Mouse (Mus musculus) hindbrain, postnatal 0 days (tissue): ENCODE measurements at regions not wholly inside any gene's neighbourhood (a gene's known extent, or its start where the extent isn't known, plus 50 kb on each side); places are given as distances from the start of the nearest gene placed in this dataset.

ENCODE experiments used
- ATAC-seq: fragments of 200-750 bp; cut with Nextera tagmentation; 2 replicates; pipeline ENCODE4 v1.8.0; 2017; ENCODE audit warnings: mild to moderate bottlenecking, moderate TSS enrichment, moderate library complexity
- DNase-seq: peaks from one replicate; pipeline ENCODE4 v3.0.0-alpha.2; 2015; ENCODE audit warnings: low spot score
- H3K27ac ChIP-seq: fragments of 300-500 bp; sonication (generic); 2 replicates; pipeline ENCODE4 v1.5.1; 2014; ENCODE audit warnings: mild to moderate bottlenecking
- H3K27me3 ChIP-seq: fragments of 300-500 bp; sonication (generic); 2 replicates; pipeline ENCODE4 v1.6.1; 2014; ENCODE audit warnings: low read length, mixed read lengths; ENCODE audit not compliant: insufficient read depth
- H3K36me3 ChIP-seq: fragments of 300-500 bp; sonication (generic); 2 replicates; pipeline ENCODE4 v1.6.1; 2014; ENCODE audit warnings: low read length, mixed read lengths; ENCODE audit not compliant: insufficient read depth
- H3K4me1 ChIP-seq: fragments of 300-500 bp; sonication (generic); 2 replicates; pipeline ENCODE4 v1.6.1; 2014; ENCODE audit warnings: antibody characterized with exemption, low read length, mixed read lengths; ENCODE audit not compliant: insufficient read depth
- H3K4me2 ChIP-seq: fragments of 300-500 bp; sonication (generic); 2 replicates; pipeline ENCODE4 v1.6.1; 2014; ENCODE audit warnings: low read depth, mild to moderate bottlenecking, low read length, moderate library complexity, mixed read lengths
- H3K4me3 ChIP-seq: fragments of 300-500 bp; sonication (generic); 2 replicates; pipeline ENCODE4 v1.5.1; 2014; ENCODE audit warnings: low read length
- H3K9ac ChIP-seq: fragments of 300-500 bp; sonication (generic); replicated peaks from 2 replicates; pipeline ENCODE4 v1.6.1; 2014; ENCODE audit warnings: mild to moderate bottlenecking, low read length, moderate library complexity, mixed read lengths
- H3K9me3 ChIP-seq: fragments of 300-500 bp; sonication (generic); 2 replicates; pipeline ENCODE4 v1.6.1; 2016; ENCODE audit warnings: low read length, mixed read lengths
- CTCF ChIP-seq: IDR thresholded peaks from 2 replicates; pipeline ENCODE4 v1.5.1; 2016; ENCODE audit warnings: antibody characterized with exemption, control low read depth, low read depth
- WGBS: fragments of 180-500 bp; shearing (Covaris S2); extraction: QIAGEN DNeasy Blood & Tissue Kit; methylation state at CpG from one replicate; pipeline ENCODE4 v1.1.7; 2014; 5-methylcytosine and 5-hydroxymethylcytosine counted together

DNA sequence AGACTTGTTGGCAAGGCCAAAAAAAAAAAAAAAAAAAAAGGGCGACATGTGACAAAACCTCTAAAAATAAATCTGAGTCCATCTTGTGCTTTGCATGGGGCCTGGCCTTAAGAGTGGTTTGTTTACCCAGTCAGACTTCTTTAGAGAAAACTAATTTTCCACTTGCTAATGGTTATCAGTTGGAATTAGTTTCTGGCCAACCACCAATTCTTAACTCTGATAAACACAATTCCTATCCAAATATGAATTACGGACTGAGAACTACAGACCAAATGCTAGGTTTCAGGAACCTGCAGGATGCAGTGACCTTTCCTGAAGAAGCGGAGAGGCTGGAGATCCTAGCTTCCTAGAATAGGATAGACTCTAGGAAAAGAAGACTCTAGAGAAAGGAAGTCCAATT lies 79.4 kb downstream of the Thnsl1 start:
- H3K36me3 ChIP-seq, result no peaks in the 10 kb centered on the region
- DNase-seq (no peak), ATAC-seq (no peak)
- no peak for TF ChIP-seq CTCF
- WGBS, result 95% methylated on average over 3 of the region's 3 CpGs
- no peaks in the 10 kb centered on the region for H3K27me3 ChIP-seq
- H3K4me1 ChIP-seq, result no peaks in the 10 kb centered on the region
- H3K4me3 ChIP-seq, result no peak overlapping the region
- H3K27ac ChIP-seq, result no peak overlapping the region
- H3K4me2 ChIP-seq, result no peak overlapping the region
- H3K9me3 ChIP-seq, result no peaks in the 10 kb centered on the region
- no peak overlapping the region for H3K9ac ChIP-seq

DNA sequence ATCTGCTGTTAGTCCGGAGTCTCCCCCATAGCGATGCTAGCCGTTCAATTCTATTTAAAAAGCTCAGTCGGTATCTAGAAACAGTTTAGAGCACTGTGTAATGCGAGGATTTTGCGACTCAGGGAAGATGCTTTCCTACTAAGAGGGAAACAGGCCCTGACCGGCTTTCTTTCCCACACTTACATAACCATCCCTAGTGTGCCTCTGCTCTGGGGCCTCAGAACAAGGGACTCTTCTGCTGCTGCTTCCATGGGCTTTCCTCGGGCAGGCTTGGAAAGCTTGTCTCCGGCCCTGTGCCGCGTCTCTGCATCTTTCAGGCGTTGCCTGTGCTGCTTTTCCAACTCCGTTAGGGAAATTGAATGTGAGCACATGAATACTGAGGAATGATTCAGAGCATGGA lies 79.6 kb upstream of the Gpr158 start:
- Histone ChIP-seq H3K27ac (no peak overlapping the region), H3K9ac (no peak overlapping the region), H3K4me3 (no peak overlapping the region), H3K4me2 (no peak overlapping the region), H3K36me3 (no peaks in the 10 kb centered on the region), H3K27me3 (no peaks in the 10 kb centered on the region), H3K9me3 (no peaks in the 10 kb centered on the region), H3K4me1 (peaks cover 6% of the 10 kb centered on the region; the same call in 1 of the 2 replicates)
- ATAC-seq (no peak), DNase-seq (no peak)
- WGBS, result 76% methylated on average over 13 of the region's 13 CpGs
- no peak for TF ChIP-seq CTCF

DNA sequence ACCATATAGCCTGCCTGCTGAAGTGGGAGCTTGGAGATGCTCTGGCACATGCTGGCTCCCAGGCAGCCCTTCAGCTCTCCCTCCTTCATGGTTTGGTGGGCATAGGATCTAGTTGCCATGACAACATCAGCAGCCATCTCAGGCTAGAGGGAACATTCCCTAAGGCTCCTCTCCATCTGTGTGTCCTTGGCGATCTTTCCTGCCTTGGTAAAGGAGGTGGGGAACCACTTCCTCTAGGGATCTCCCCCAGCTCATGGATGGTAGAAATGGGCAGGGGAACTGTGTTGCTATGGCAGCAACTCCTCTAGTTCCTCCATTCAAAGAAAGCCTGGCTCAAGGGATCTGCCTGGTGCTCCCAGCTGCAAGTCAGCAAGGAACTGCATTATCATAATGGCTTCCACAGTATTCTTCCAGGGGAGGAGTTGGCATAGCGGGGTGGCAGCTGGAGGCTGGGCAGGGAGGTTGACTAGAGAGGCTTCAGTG lies 74.6 kb upstream of the Gpr158 start:
- 22% methylated on average over 2 of the region's 2 CpGs for WGBS
- H3K27me3 ChIP-seq, result no peaks in the 10 kb centered on the region
- DNase-seq, result peak; percentile 82
- peaks cover 9% of the 10 kb centered on the region; the same call in 1 of the 2 replicates for H3K4me1 ChIP-seq
- ATAC-seq, result peak; percentile 97
- H3K4me2 ChIP-seq, result no peak overlapping the region
- H3K27ac ChIP-seq, result peak overlapping the region; percentile 59
- H3K9ac ChIP-seq, result no peak overlapping the region
- TF ChIP-seq CTCF, result no peak
- H3K4me3 ChIP-seq, result no peak overlapping the region
- H3K36me3 ChIP-seq, result no peaks in the 10 kb centered on the region
- no peaks in the 10 kb centered on the region for H3K9me3 ChIP-seq

DNA sequence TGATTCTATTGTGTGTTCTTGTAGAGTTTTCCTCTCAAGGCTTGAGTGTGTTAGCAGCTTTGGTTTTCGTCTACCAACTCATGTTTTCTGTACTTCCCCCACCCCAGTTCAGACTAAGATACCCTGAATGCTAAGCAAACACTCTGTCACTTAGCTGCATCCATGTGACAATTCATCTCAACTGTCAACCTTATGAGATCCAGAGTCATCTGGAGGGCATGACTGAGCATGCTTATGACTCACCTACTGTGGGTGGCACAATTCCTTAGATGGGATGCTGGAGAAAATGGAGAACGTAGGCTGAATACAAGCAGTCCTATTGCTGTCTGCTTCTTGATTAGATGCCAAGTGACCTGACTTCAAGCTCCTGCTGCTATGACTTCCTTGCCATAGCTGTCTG lies 73.3 kb upstream of the Gpr158 start:
- WGBS, result 60% methylated on average over 2 of the region's 2 CpGs
- Histone ChIP-seq H3K36me3 (no peaks in the 10 kb centered on the region), H3K9ac (no peak overlapping the region), H3K4me1 (peaks cover 9% of the 10 kb centered on the region; the same call in 1 of the 2 replicates), H3K4me2 (no peak overlapping the region), H3K9me3 (no peaks in the 10 kb centered on the region), H3K27ac (no peak overlapping the region), H3K4me3 (no peak overlapping the region), H3K27me3 (no peaks in the 10 kb centered on the region)
- ATAC-seq, result no peak
- DNase-seq, result no peak
- TF ChIP-seq CTCF, result no peak

DNA sequence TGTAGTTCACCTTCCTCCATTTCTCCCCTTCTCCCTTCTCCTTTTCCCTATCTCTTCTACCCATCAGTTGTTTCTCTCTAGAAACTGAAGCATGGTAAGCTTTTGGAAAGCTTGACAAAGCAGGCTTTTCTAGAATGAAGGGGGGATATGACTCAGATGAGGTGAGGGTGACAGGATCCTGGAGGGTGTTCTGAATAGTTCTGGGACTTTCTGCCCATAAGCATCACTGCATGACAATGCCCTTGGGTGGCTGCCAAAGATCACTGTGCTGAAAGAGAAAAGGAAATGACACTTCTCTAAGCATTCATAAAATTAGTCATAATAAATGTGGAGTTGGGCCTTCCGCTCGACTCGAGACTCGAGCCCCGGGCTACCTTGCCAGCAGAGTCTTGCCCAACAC lies 67.7 kb upstream of the Gpr158 start:
- Histone ChIP-seq H3K36me3 (no peaks in the 10 kb centered on the region), H3K27me3 (no peaks in the 10 kb centered on the region), H3K9ac (no peak overlapping the region), H3K4me1 (no peaks in the 10 kb centered on the region), H3K27ac (no peak overlapping the region), H3K4me2 (no peak overlapping the region), H3K9me3 (no peaks in the 10 kb centered on the region), H3K4me3 (no peak overlapping the region)
- TF ChIP-seq CTCF, result no peak
- ATAC-seq, result no peak
- no peak for DNase-seq
- 81% methylated on average over 5 of the region's 5 CpGs for WGBS
